Mouse (Mus musculus) heart, postnatal 0 days (tissue): ENCODE results near the gene Kcnh7.

Experiments used
- CTCF ChIP-seq: IDR thresholded peaks from 2 replicates; pipeline ENCODE4 v1.5.1; 2016; ENCODE audit warnings: antibody characterized with exemption, control low read depth, low read depth
- EP300 ChIP-seq: IDR thresholded peaks from 2 replicates; pipeline ENCODE4 v1.6.1; 2016; ENCODE audit warnings: antibody characterized with exemption, low read depth

DNA sequence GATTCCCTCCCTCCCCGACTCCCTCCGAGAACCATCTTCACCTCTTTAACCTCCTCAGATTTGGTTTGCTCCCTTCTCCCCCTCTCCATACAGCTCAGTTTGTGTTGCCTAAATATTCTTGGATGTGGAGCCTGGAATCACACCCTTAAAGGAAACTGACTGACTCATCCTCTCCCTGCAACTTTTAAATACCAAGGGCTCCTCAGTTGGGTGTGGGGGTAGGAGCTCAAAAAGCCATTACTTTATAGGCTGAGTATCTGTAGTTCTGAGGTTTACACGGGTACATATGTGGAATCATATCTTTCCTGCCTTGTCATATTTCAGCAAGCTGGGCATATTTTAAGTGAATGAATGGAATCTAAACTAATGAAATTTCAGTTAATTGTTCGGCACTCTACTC is 174.9 kb downstream of the Kcnh7 start:
- no peak for TF ChIP-seq CTCF
- no peak for TF ChIP-seq EP300
